In genomic region chr3:116422074-116422473, GRCm38 (mm10) we compare ENCODE assay signal across 8 mouse cellular contexts. TPM values are rescaled to one million over a fixed set of nuclear protein-coding genes. Genes with fewer than 3 reads are reported as not detected.
A peak's percentile ranks its signal among the peaks of the same experiment; 100 is the strongest.
DNase-seq lines count a peak whose midpoint lies in the region; ATAC-seq lines count a peak whose summit lies in the region.

No protein-coding gene starts in this region.

- H3K27ac ChIP-seq in kidney, embryonic 14.5 days (ENCODE audit: low read depth, low read length): no peak overlapping the region
- H3K27ac ChIP-seq in embryonic facial prominence, embryonic 14.5 days (replicated peaks; ENCODE audit: low read depth, low read length): no peak overlapping the region
- no peak overlapping the region for H3K27ac ChIP-seq in intestine, embryonic 14.5 days (ENCODE audit: low read depth)
- H3K27ac ChIP-seq in midbrain, embryonic 15.5 days: no peak overlapping the region

- peak overlapping the region; percentile 90; the same call in 1 of the 2 replicates for H3K9ac ChIP-seq in kidney, embryonic 14.5 days (ENCODE audit: low read depth, low read length)
- peak overlapping the region; percentile 84 for H3K9ac ChIP-seq in embryonic facial prominence, embryonic 14.5 days (ENCODE audit: low read depth, low read length)
- H3K9ac ChIP-seq in intestine, embryonic 14.5 days (ENCODE audit: low read length): no peak overlapping the region
- 0 out of 2 replicates have a peak overlapping the region, but pooled peaks have one; percentile 4 for H3K9ac ChIP-seq in midbrain, embryonic 15.5 days

- H3K36me3 ChIP-seq in kidney, embryonic 14.5 days (ENCODE audit: control insufficient read depth, insufficient read depth, low read length): 0 out of 2 replicates have a peak, but pooled peaks cover 2% of the 10 kb centered on the region
- H3K36me3 ChIP-seq in embryonic facial prominence, embryonic 14.5 days (ENCODE audit: control insufficient read depth, insufficient read depth, low read length): peaks cover 17% of the 10 kb centered on the region; the same call in 1 of the 2 replicates
- H3K36me3 ChIP-seq in intestine, embryonic 14.5 days (ENCODE audit: control insufficient read depth, insufficient read depth, low read length): peaks cover 12% of the 10 kb centered on the region; the same call in 1 of the 2 replicates
- H3K36me3 ChIP-seq in midbrain, embryonic 15.5 days (replicated peaks): no peaks in the 10 kb centered on the region

- H3K4me2 ChIP-seq in kidney, embryonic 14.5 days (replicated peaks; ENCODE audit: low read depth, low read length): peak overlapping the region; percentile 90
- H3K4me2 ChIP-seq in embryonic facial prominence, embryonic 14.5 days (ENCODE audit: low read depth, low read length): peak overlapping the region; percentile 94
- H3K4me2 ChIP-seq in intestine, embryonic 14.5 days (ENCODE audit: low read length): peak overlapping the region; percentile 90
- peak overlapping the region; percentile 95 for H3K4me2 ChIP-seq in midbrain, embryonic 15.5 days

- DNase-seq in kidney, postnatal 10 days: no peak
- no peak for DNase-seq in embryonic facial prominence, embryonic 14.5 days (ENCODE audit: low spot score)
- DNase-seq in intestine, embryonic 14.5 days (ENCODE audit: low spot score): no peak
- no peak for DNase-seq in left cerebral cortex, adult 11 months (ENCODE audit: low spot score)
- no peak for DNase-seq in kidney, postnatal 14 days
- no peak for DNase-seq in MN1 (ENCODE audit: low spot score)

- peak overlapping the region; percentile 93 for H3K4me3 ChIP-seq in kidney, embryonic 14.5 days (ENCODE audit: low read length)
- H3K4me3 ChIP-seq in embryonic facial prominence, embryonic 14.5 days (ENCODE audit: low read depth, low read length): peak overlapping the region; percentile 92
- H3K4me3 ChIP-seq in intestine, embryonic 14.5 days (ENCODE audit: low read depth, low read length): peak overlapping the region; percentile 72; the same call in 1 of the 2 replicates
- H3K4me3 ChIP-seq in midbrain, embryonic 15.5 days: peak overlapping the region; percentile 87

- H3K27me3 ChIP-seq in kidney, embryonic 14.5 days (ENCODE audit: control insufficient read depth, insufficient read depth, low read length): no peaks in the 10 kb centered on the region
- no peaks in the 10 kb centered on the region for H3K27me3 ChIP-seq in embryonic facial prominence, embryonic 14.5 days (replicated peaks; ENCODE audit: control insufficient read depth, insufficient read depth, low read length)
- H3K27me3 ChIP-seq in intestine, embryonic 14.5 days (replicated peaks; ENCODE audit: control insufficient read depth, insufficient read depth, low read length): no peaks in the 10 kb centered on the region
- H3K27me3 ChIP-seq in midbrain, embryonic 15.5 days (replicated peaks): no peaks in the 10 kb centered on the region

- WGBS in kidney, embryonic 14.5 days: 43% methylated on average over 8 of the region's 8 CpGs
- WGBS in embryonic facial prominence, embryonic 14.5 days: 29% methylated on average over 8 of the region's 8 CpGs
- 41% methylated on average over 8 of the region's 8 CpGs for WGBS in intestine, embryonic 14.5 days
- 38% methylated on average over 8 of the region's 8 CpGs for WGBS in midbrain, embryonic 15.5 days

- no peak for ATAC-seq in kidney, embryonic 14.5 days (ENCODE audit: low FRiP score, low TSS enrichment)
- ATAC-seq in embryonic facial prominence, embryonic 14.5 days (ENCODE audit: low read depth): no peak
- no peak for ATAC-seq in intestine, embryonic 14.5 days (replicated peaks; ENCODE audit: low FRiP score, low TSS enrichment, low read depth)
- no peak for ATAC-seq in midbrain, embryonic 15.5 days (replicated peaks)

- no peaks in the 10 kb centered on the region for H3K9me3 ChIP-seq in kidney, embryonic 14.5 days (ENCODE audit: control insufficient read depth, low read length)
- no peaks in the 10 kb centered on the region for H3K9me3 ChIP-seq in embryonic facial prominence, embryonic 14.5 days (ENCODE audit: control insufficient read depth, low read length)
- H3K9me3 ChIP-seq in intestine, embryonic 14.5 days (ENCODE audit: control insufficient read depth, low read length): no peaks in the 10 kb centered on the region
- H3K9me3 ChIP-seq in midbrain, embryonic 15.5 days: no peaks in the 10 kb centered on the region

- H3K4me1 ChIP-seq in kidney, embryonic 14.5 days (ENCODE audit: control insufficient read depth, insufficient read depth, low read length): peaks cover 12% of the 10 kb centered on the region; the same call in 1 of the 2 replicates
- peaks cover 10% of the 10 kb centered on the region for H3K4me1 ChIP-seq in embryonic facial prominence, embryonic 14.5 days (ENCODE audit: control insufficient read depth, insufficient read depth, low read length)
- peaks cover 6% of the 10 kb centered on the region; the same call in 1 of the 2 replicates for H3K4me1 ChIP-seq in intestine, embryonic 14.5 days (replicated peaks; ENCODE audit: control insufficient read depth, insufficient read depth, low read length)
- H3K4me1 ChIP-seq in midbrain, embryonic 15.5 days: peaks cover 17% of the 10 kb centered on the region

RNA-seq across cellular contexts. Expression of gene Cdc14a, which starts 1.8 kb away (rescaled TPM):
- polyA plus RNA-seq in kidney, embryonic 14.5 days (2014; fragmentation: Nextera tagmentation; extraction: Ambion mirVana): 8.7 and 17.9 TPM in 2 replicates
- 7.7 and 7.8 TPM in 2 replicates for polyA plus RNA-seq in embryonic facial prominence, embryonic 14.5 days (2014; fragmentation: Nextera tagmentation; extraction: Ambion mirVana)
- polyA plus RNA-seq in intestine, embryonic 14.5 days (2014; fragmentation: Nextera tagmentation; extraction: Ambion mirVana): 8.8 and 10.0 TPM in 2 replicates
- polyA plus RNA-seq in midbrain, embryonic 15.5 days (2015; fragmentation: Nextera tagmentation; extraction: Ambion mirVana): 3.3 and 4.4 TPM in 2 replicates
